Mouse (Mus musculus): Measurements from ENCODE around the gene Gm9821. TPM values are rescaled to one million over a fixed set of nuclear protein-coding genes. Genes with fewer than 3 reads are reported as not detected.

Gene Gm9821
- polyA plus RNA-seq, 1 experiment from 2014 or later = 0.71 TPM

- no peak for ATAC-seq (ENCODE audit: low FRiP score, low TSS enrichment)
- Histone ChIP-seq H3K9me3 (ENCODE audit: low read length) (no peaks in the 10 kb centered on the region), H3K4me3 (ENCODE audit: low read length) (peak overlapping the region; percentile 88), H3K27me3 (ENCODE audit: insufficient read depth, low read length) (no peaks in the 10 kb centered on the region), H3K4me1 (ENCODE audit: insufficient read depth, low read length) (peaks cover 25% of the 10 kb centered on the region), H3K27ac (ENCODE audit: low read length) (peak overlapping the region; percentile 61), H3K4me2 (replicated peaks; ENCODE audit: low read depth, low read length) (peak overlapping the region; percentile 90), H3K9ac (replicated peaks; ENCODE audit: low read length) (peak overlapping the region; percentile 60), H3K36me3 (ENCODE audit: insufficient read depth, low read length) (no peaks in the 10 kb centered on the region)
- WGBS = 9% methylated on average over 20 of the region's 20 CpGs
Measured at GRCm38 (mm10) chr2:91965417-91965816, 19.9 kb downstream of the Gm9821 start.

GRCm38 (mm10) chr2:91966367-91966766 lies 20.9 kb downstream of the Gm9821 start:
- Histone ChIP-seq H3K36me3 (ENCODE audit: insufficient read depth, low read length) (no peaks in the 10 kb centered on the region), H3K4me1 (ENCODE audit: insufficient read depth, low read length) (peaks cover 30% of the 10 kb centered on the region), H3K9me3 (ENCODE audit: low read length) (no peaks in the 10 kb centered on the region), H3K4me3 (ENCODE audit: low read length) (no peak overlapping the region), H3K27ac (ENCODE audit: low read length) (no peak overlapping the region), H3K27me3 (ENCODE audit: insufficient read depth, low read length) (no peaks in the 10 kb centered on the region), H3K4me2 (replicated peaks; ENCODE audit: low read depth, low read length) (no peak overlapping the region), H3K9ac (replicated peaks; ENCODE audit: low read length) (no peak overlapping the region)
- WGBS = 83% methylated on average over 5 of the region's 5 CpGs
- no peak for ATAC-seq (ENCODE audit: low FRiP score, low TSS enrichment)

GRCm38 (mm10) chr2:91967962-91968361 lies 22.5 kb downstream of the Gm9821 start:
- no peaks in the 10 kb centered on the region for H3K36me3 ChIP-seq (ENCODE audit: insufficient read depth, low read length)
- 50% methylated on average over 11 of the region's 11 CpGs for WGBS
- peak overlapping the region; percentile 81 for H3K27ac ChIP-seq (ENCODE audit: low read length)
- H3K9me3 ChIP-seq (ENCODE audit: low read length) = no peaks in the 10 kb centered on the region
- no peak overlapping the region for H3K4me2 ChIP-seq (replicated peaks; ENCODE audit: low read depth, low read length)
- peaks cover 23% of the 10 kb centered on the region for H3K4me1 ChIP-seq (ENCODE audit: insufficient read depth, low read length)
- H3K9ac ChIP-seq (replicated peaks; ENCODE audit: low read length) = peak overlapping the region; percentile 45; the same call in 1 of the 2 replicates
- no peak for ATAC-seq (ENCODE audit: low FRiP score, low TSS enrichment)
- H3K4me3 ChIP-seq (ENCODE audit: low read length) = no peak overlapping the region
- no peaks in the 10 kb centered on the region for H3K27me3 ChIP-seq (ENCODE audit: insufficient read depth, low read length)

DNA sequence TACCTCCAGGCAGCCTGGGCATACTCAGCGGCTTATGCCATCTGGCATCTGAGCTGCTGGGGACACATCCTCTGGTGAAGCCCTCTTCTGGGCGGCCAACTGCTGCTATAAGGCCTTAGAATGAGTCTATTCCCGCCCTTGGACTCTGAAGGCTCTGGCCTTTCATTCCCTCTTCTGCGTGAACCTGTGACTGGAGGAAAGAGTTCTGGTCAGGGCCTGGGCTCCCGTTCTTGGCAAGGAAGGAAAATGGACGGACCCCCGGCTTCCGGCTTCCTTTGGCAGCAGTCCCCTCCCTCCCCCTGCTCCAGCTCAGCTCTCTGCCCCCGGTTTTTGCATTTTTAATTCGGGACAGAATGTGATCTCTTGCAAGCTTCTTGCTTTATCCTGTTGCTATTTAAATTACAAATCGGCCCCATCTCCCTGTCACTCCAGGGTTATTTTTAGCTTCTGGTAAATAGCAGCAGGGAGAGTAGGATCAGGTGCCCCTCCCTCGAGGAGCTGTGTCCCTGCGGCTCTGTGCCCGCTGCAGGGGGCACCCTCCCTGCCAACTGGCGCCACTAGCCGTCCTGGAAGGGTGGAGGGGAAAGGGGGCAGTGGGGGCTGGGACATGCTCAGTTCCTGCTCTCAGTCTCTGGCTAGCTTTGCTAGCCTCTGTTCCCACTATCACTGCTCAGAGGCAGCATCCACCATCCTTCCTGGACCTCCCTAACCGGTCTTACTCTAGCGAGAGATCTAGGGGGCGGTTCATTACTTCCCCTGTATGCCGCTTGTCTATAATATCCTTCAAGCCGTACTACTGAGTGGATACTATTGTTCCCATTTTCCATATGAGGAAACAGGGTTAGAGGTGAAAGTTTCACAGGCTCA lies 26.0 kb downstream of the Gm9821 start:
- ATAC-seq (ENCODE audit: low FRiP score, low TSS enrichment) = peak; percentile 49
- H3K4me1 ChIP-seq (ENCODE audit: insufficient read depth, low read length) = peaks cover 30% of the 10 kb centered on the region
- H3K9ac ChIP-seq (replicated peaks; ENCODE audit: low read length) = peak overlapping the region; percentile 14; the same call in 1 of the 2 replicates
- H3K27me3 ChIP-seq (ENCODE audit: insufficient read depth, low read length) = peaks cover 26% of the 10 kb centered on the region
- 0 out of 2 replicates have a peak overlapping the region, but pooled peaks have one; percentile 19 for H3K4me2 ChIP-seq (replicated peaks; ENCODE audit: low read depth, low read length)
- H3K36me3 ChIP-seq (ENCODE audit: insufficient read depth, low read length) = no peaks in the 10 kb centered on the region
- peak overlapping the region; percentile 77 for H3K27ac ChIP-seq (ENCODE audit: low read length)
- WGBS = 19% methylated on average over 21 of the region's 21 CpGs
- H3K4me3 ChIP-seq (ENCODE audit: low read length) = no peak overlapping the region
- no peaks in the 10 kb centered on the region for H3K9me3 ChIP-seq (ENCODE audit: low read length)

DNA sequence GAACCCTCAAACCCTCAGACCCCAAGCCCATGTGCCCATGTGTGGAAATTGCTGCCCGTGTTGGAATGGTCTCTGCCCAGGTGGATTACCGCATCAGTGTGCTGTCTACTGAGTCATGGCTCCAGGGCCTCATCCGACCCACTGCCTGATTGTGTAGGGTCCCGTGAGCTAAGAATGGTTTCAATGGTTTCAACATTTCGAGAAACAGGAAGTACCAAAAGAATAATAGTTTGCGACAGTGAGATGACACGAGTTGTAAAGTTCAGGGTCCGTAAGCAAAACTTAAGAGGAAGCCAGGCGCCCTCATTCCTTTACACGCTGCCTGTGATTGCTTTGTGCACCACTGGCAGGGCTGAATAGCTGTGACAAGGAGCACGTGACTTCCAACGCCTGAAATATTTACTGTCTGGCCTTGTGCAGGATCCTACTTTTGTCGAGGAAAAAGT lies 26.6 kb downstream of the Gm9821 start:
- Histone ChIP-seq H3K9me3 (ENCODE audit: low read length) (no peaks in the 10 kb centered on the region), H3K36me3 (ENCODE audit: insufficient read depth, low read length) (no peaks in the 10 kb centered on the region), H3K4me2 (replicated peaks; ENCODE audit: low read depth, low read length) (no peak overlapping the region), H3K27ac (ENCODE audit: low read length) (peak overlapping the region; percentile 77), H3K4me3 (ENCODE audit: low read length) (no peak overlapping the region), H3K9ac (replicated peaks; ENCODE audit: low read length) (no peak overlapping the region), H3K4me1 (ENCODE audit: insufficient read depth, low read length) (peaks cover 30% of the 10 kb centered on the region), H3K27me3 (ENCODE audit: insufficient read depth, low read length) (peaks cover 32% of the 10 kb centered on the region)
- WGBS = 21% methylated on average over 13 of the region's 13 CpGs
- ATAC-seq (ENCODE audit: low FRiP score, low TSS enrichment) = peak; percentile 42

GRCm38 (mm10) chr2:91973416-91974135 lies 28.1 kb downstream of the Gm9821 start:
- Histone ChIP-seq H3K36me3 (ENCODE audit: insufficient read depth, low read length) (no peaks in the 10 kb centered on the region), H3K4me3 (ENCODE audit: low read length) (no peak overlapping the region), H3K9ac (replicated peaks; ENCODE audit: low read length) (no peak overlapping the region), H3K4me2 (replicated peaks; ENCODE audit: low read depth, low read length) (no peak overlapping the region), H3K4me1 (ENCODE audit: insufficient read depth, low read length) (peaks cover 31% of the 10 kb centered on the region), H3K27ac (ENCODE audit: low read length) (no peak overlapping the region), H3K9me3 (ENCODE audit: low read length) (no peaks in the 10 kb centered on the region), H3K27me3 (ENCODE audit: insufficient read depth, low read length) (peaks cover 38% of the 10 kb centered on the region)
- 53% methylated on average over 7 of the region's 7 CpGs for WGBS
- no peak for ATAC-seq (ENCODE audit: low FRiP score, low TSS enrichment)

DNA sequence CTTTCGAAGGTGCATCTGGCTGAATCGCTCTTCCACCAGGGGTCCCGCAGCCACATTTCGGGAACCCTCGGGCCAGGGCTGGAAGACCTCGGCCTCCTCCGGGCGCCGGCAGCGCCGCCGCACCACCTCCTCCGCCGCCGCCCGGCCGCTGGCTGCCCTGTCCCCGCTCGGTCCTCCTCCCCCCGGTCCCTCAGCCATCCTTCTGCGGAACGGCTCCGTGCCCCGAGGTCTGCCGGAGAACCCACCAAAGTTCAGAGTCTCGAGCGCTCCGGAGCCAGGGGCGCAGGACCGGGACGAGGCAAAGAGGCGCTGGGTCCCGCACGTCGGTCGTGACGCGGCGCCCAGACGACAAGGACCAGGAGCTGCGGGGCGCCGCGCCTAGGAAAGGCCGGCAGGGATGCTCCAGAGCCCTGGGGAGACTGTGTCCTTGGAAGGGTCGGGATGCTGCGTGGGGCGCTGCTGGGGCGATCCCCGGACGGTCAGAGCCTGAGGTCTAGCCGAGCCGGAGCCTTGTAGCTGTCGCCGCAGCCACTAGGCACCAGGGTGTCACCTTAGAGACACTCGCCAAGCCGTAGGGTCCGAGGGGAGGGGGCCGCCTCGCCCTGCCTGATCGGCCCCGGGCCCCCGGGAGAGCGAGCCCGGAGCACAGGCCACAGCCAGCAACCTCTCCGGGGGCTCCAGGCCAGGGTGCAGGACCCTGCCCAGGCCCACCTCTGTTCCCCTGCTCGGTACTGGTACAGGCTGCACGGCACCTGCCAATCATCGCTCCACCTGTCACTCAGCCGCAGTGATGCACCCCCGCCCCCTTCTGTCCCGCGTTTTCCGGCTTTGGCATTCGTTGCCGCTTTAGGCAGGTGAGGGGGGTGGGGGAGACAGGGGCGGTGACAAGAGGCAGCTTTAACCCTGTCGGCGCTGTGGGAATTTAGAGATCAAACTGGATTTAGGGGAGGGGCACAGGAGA lies 30.4 kb downstream of the Gm9821 start, which contains the start of gene Dgkz:
Gene Dgkz (minus strand): TSS at position 284 of the 961 bp plus-strand sequence.
- Histone ChIP-seq H3K27me3 (ENCODE audit: insufficient read depth, low read length) (peaks cover 40% of the 10 kb centered on the region), H3K4me2 (replicated peaks; ENCODE audit: low read depth, low read length) (peak within 1 kb of the TSS; percentile 66)
- 0 out of 2 replicates have a peak, but pooled peaks have one; percentile 18 for ATAC-seq (ENCODE audit: low FRiP score, low TSS enrichment)

DNA sequence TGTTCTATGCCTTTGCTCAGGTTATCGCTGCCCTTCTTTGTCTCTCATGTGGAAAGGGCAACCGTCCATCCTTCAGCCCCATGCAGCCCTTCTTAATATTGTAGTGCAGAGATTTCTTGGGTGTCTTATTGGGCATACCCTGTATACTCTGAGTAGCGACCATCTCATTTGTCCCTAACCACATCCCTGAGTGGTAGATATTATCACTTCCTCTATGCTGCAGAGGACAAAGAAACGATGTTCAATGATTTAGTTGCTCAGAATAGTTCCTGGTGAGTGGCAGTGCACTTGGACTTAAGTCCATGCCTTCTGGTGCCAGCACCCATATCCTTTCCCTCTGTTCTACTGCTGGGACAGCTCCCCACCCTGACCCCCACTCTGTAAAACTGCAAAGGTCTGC lies 32.5 kb downstream of the Gm9821 start:
- H3K27me3 ChIP-seq (ENCODE audit: insufficient read depth, low read length) = peaks cover 40% of the 10 kb centered on the region
- H3K27ac ChIP-seq (ENCODE audit: low read length) = no peak overlapping the region

More for the DNA sequence above, 30.4 kb downstream of the Gm9821 start, which contains the start of gene Dgkz:
- H3K4me1 ChIP-seq (ENCODE audit: insufficient read depth, low read length) = peaks cover 33% of the 10 kb centered on the region
- H3K36me3 ChIP-seq (ENCODE audit: insufficient read depth, low read length) = no peaks in the 10 kb centered on the region
- 1% methylated on average over 76 of the region's 79 CpGs for WGBS
- no peaks in the 10 kb centered on the region for H3K9me3 ChIP-seq (ENCODE audit: low read length)
- H3K27ac ChIP-seq (ENCODE audit: low read length) = no peak within 1 kb of the TSS
- peak within 1 kb of the TSS; percentile 46 for H3K4me3 ChIP-seq (ENCODE audit: low read length)
- peak within 1 kb of the TSS; percentile 58 for H3K9ac ChIP-seq (replicated peaks; ENCODE audit: low read length)

GRCm38 (mm10) chr2:91978547-91978946 lies 33.0 kb downstream of the Gm9821 start:
- H3K36me3 ChIP-seq (ENCODE audit: insufficient read depth, low read length) = peaks cover 6% of the 10 kb centered on the region; the same call in 1 of the 2 replicates
- no peak overlapping the region for H3K4me2 ChIP-seq (replicated peaks; ENCODE audit: low read depth, low read length)
- H3K4me3 ChIP-seq (ENCODE audit: low read length) = no peak overlapping the region
- peaks cover 40% of the 10 kb centered on the region for H3K27me3 ChIP-seq (ENCODE audit: insufficient read depth, low read length)
- no peak overlapping the region for H3K27ac ChIP-seq (ENCODE audit: low read length)
- no peak for ATAC-seq (ENCODE audit: low FRiP score, low TSS enrichment)
- H3K9ac ChIP-seq (replicated peaks; ENCODE audit: low read length) = 0 out of 2 replicates have a peak overlapping the region, but pooled peaks have one; percentile 7
- WGBS = 26% methylated on average over 2 of the region's 2 CpGs
- peaks cover 20% of the 10 kb centered on the region for H3K4me1 ChIP-seq (ENCODE audit: insufficient read depth, low read length)
- no peaks in the 10 kb centered on the region for H3K9me3 ChIP-seq (ENCODE audit: low read length)

More for the DNA sequence above, 32.5 kb downstream of the Gm9821 start:
- no peak overlapping the region for H3K9ac ChIP-seq (replicated peaks; ENCODE audit: low read length)
- H3K36me3 ChIP-seq (ENCODE audit: insufficient read depth, low read length) = peaks cover 2% of the 10 kb centered on the region; the same call in 1 of the 2 replicates
- no peak overlapping the region for H3K4me3 ChIP-seq (ENCODE audit: low read length)
- WGBS = 69% methylated on average over 4 of the region's 4 CpGs
- no peaks in the 10 kb centered on the region for H3K9me3 ChIP-seq (ENCODE audit: low read length)
- H3K4me2 ChIP-seq (replicated peaks; ENCODE audit: low read depth, low read length) = no peak overlapping the region
- no peak for ATAC-seq (ENCODE audit: low FRiP score, low TSS enrichment)
- peaks cover 19% of the 10 kb centered on the region for H3K4me1 ChIP-seq (ENCODE audit: insufficient read depth, low read length)
